Mouse (Mus musculus) heart, embryonic 10.5 days (tissue): Measurements from ENCODE around the gene Spaca4. TPM values are rescaled to one million over a fixed set of nuclear protein-coding genes. Genes with fewer than 3 reads are reported as not detected.

Experiments used
- DNase-seq: peaks from one replicate; pipeline ENCODE4 v3.0.0-alpha.2; 2017; ENCODE audit warnings: low spot score
- H3K27ac ChIP-seq: fragments of 300-500 bp; sonication (generic); 2 replicates; pipeline ENCODE4 v1.5.1; 2016; ENCODE audit warnings: mild to moderate bottlenecking
- H3K27me3 ChIP-seq: fragments of 300-500 bp; sonication (generic); 2 replicates; pipeline ENCODE4 v1.6.1; 2016; ENCODE audit warnings: mild to moderate bottlenecking; ENCODE audit not compliant: poor library complexity, insufficient read depth, severe bottlenecking
- H3K36me3 ChIP-seq: fragments of 300-500 bp; sonication (generic); 2 replicates; pipeline ENCODE4 v1.6.1; 2016; ENCODE audit warnings: mild to moderate bottlenecking, moderate library complexity
- H3K4me1 ChIP-seq: fragments of 300-500 bp; sonication (generic); 2 replicates; pipeline ENCODE4 v1.6.1; 2016; ENCODE audit warnings: mild to moderate bottlenecking
- H3K4me3 ChIP-seq: fragments of 300-500 bp; sonication (generic); 2 replicates; pipeline ENCODE4 v1.5.1; 2016; ENCODE audit warnings: mild to moderate bottlenecking, moderate library complexity
- H3K9me3 ChIP-seq: fragments of 300-500 bp; sonication (generic); 2 replicates; pipeline ENCODE4 v1.6.1; 2016; ENCODE audit warnings: mild to moderate bottlenecking, moderate library complexity
- WGBS: fragments of 180-500 bp; shearing (Covaris S2); methylation state at CpG from one replicate; pipeline ENCODE4 v1.1.7; 2016; 5-methylcytosine and 5-hydroxymethylcytosine counted together
- polyA plus RNA-seq: library from polyadenylated mRNA; unstranded; fragments of >200 nt; fragmentation: Nextera tagmentation; extraction: Ambion mirVana; gene quantifications from 2 replicates; pipeline ENCODE4 v1.2.1, GENCODE M21; 2016

The Spaca4 gene
- polyA plus RNA-seq, 1 experiment from 2014 or later = not detected

DNA sequence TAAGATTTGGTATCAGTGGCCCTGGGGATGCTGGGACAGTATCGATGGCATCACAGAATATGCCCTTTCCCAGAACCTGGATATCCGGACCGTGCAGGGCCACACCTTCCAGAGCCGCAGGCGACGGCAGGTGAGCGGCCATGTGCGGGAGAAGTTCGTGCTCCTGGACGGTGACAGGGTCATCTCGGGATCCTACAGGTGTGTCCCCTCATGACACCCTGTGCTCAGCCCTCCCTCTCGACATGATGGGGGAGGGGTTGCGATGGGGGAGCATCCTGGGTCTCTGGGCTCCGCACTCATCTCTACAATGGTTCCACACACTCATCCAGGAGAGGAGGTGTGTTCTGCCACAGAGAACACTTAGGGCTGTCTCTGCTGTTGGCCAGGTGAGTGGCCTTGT, 1.8 kb downstream of the Spaca4 start:
- Histone ChIP-seq H3K27me3 (no peaks in the 10 kb centered on the region), H3K4me3 (no peak overlapping the region), H3K36me3 (peaks cover 92% of the 10 kb centered on the region), H3K27ac (no peak overlapping the region), H3K9me3 (no peaks in the 10 kb centered on the region), H3K4me1 (peaks cover 38% of the 10 kb centered on the region)
- DNase-seq = no peak
- 94% methylated on average over 14 of the region's 14 CpGs for WGBS

DNA sequence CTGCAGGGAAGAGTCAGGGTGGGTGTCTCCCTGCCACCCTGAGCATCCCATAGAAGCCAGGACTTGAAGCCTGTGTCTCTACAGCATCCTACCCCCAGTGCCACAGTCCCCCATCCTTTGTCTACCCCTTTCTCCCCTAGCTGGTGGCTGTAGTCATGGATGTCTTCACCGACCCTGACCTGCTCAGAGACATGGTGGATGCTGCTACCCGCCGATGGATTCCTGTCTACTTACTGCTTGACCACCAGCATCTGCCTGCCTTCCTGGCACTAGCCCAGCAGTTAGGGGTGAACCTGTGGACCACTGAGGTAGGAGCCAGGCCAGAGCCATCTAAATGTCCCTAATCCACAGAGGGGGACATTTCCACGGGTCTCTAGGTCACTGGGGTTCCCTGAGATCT, 2.3 kb downstream of the Spaca4 start:
- Histone ChIP-seq H3K9me3 (no peaks in the 10 kb centered on the region), H3K27me3 (no peaks in the 10 kb centered on the region), H3K4me3 (no peak overlapping the region), H3K36me3 (peaks cover 90% of the 10 kb centered on the region), H3K4me1 (peaks cover 40% of the 10 kb centered on the region), H3K27ac (no peak overlapping the region)
- DNase-seq = no peak
- WGBS = 86% methylated on average over 4 of the region's 4 CpGs

DNA sequence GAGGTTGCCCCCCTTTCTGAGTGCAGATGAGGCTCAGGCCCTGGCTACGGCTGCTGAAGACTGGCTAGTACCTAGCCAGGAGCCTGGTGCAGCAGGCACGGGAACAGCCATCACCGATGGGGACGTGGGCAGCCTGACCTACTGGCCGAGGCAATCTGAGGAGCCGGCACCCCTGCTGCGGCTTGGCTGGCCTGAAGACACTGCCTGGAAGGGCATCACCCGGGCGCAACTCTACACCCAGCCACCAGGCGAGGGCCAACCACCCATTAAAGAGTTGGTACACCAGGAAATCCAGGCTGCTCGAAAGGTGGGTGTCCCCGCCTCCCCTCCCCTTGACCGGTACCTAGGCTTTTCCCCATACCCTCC, 3.3 kb downstream of the Spaca4 start:
- peaks cover 85% of the 10 kb centered on the region for H3K36me3 ChIP-seq
- H3K9me3 ChIP-seq = no peaks in the 10 kb centered on the region
- H3K4me1 ChIP-seq = peaks cover 40% of the 10 kb centered on the region
- no peaks in the 10 kb centered on the region for H3K27me3 ChIP-seq
- 0 out of 2 replicates have a peak overlapping the region, but pooled peaks have one; percentile 15 for H3K4me3 ChIP-seq
- WGBS = 71% methylated on average over 13 of the region's 13 CpGs
- peak overlapping the region; percentile 42; the same call in 1 of the 2 replicates for H3K27ac ChIP-seq
- DNase-seq = no peak

DNA sequence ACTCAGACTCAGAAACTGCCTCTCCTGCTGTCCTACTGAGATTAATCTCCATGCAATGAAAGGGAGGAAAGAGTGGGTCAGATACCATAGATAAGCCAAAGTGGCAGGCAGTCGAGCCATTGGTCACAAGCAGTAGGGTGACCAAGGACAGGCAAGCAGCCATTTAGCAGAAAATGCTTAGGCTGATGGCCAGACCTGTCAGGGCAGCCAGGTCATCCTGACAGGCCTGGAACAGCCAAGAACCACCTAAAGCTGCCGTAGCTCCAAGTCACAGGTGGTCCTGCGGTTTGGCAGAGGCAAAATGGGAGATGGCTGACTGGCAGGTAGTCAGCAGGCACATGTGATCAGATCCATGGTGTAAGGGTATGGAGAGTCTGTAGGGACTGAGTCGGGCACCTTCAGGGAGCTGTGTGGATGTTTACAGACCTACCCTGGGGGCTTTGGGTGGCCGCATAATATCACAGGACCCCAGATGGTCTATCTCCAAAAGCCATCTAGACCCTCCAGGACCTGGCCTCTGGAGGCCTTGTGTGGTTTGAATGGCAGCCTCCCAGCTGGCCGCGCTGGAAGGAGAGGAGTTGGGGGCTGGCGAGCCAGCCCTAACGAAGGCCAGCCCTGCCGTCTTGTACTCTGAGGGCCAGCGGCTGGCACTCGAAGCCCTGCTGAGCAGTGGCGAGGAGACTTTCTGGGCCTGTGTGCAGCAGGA, 3.8 kb downstream of the Spaca4 start:
- Histone ChIP-seq H3K36me3 (peaks cover 81% of the 10 kb centered on the region), H3K4me1 (peaks cover 43% of the 10 kb centered on the region), H3K4me3 (0 out of 2 replicates have a peak overlapping the region, but pooled peaks have one; percentile 15), H3K27me3 (no peaks in the 10 kb centered on the region), H3K9me3 (no peaks in the 10 kb centered on the region), H3K27ac (peak overlapping the region; percentile 42; the same call in 1 of the 2 replicates)
- DNase-seq = no peak
- 73% methylated on average over 13 of the region's 13 CpGs for WGBS

DNA sequence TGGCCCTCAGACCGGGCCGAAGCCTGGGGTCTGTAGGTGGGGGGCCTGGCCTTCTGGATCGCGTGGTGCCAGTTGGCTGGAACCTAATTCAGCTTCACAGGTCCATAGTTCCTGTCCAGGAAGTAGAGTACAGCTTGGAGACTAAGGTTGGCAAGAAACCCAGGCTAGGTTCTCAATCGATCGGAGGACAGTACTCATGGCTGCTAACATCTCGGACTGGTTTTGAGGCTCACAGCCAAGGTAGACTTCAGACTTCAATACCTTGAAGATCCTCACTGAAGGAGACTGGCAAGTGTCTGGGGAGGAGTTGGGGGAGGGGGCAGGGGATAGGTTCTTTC, 4.4 kb downstream of the Spaca4 start:
- Histone ChIP-seq H3K4me3 (no peak overlapping the region), H3K4me1 (peaks cover 46% of the 10 kb centered on the region), H3K36me3 (peaks cover 75% of the 10 kb centered on the region), H3K27me3 (no peaks in the 10 kb centered on the region), H3K9me3 (no peaks in the 10 kb centered on the region), H3K27ac (no peak overlapping the region)
- no peak for DNase-seq
- 79% methylated on average over 7 of the region's 7 CpGs for WGBS

DNA sequence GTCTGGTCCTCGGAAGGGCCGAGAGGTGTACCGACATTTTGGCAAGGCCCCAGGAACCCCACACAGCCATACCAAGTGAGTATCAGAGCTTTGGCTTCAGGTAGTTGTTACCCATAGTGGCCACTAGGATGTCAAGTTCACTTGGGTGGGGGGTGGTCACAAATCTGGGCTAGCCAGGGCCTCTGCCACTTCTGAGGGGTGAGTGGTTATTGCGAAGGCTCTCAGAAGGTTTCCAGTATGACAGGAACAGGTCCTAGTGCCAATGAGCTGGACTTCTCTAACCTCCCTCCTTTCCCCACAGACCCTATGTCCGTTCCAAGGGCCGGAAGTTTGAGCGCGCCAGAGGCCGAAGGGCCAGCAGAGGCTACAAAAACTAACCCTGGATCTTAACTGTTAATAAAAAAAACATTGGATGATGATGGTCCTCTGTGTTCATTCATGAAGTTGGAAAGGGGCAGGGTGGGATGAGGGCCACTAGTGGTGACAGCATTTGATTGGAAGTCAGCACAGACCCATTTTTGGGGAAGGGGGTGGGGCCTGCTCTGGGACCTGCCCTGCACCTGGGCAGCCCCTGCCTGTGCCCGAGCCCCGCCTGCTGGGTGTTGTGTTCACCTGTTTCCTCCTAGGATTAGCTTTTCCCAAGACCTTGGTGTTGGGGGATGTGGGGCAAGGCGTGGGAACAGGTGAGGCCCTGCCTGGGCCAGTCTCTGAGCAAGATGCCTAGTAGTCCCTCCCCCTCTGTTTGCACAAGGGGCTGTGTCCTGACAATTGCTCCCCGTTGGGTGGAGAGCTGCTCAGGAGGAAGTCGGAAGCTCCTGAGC, 5.0 kb downstream of the Spaca4 start, which contains the start of gene Fam83e:
TSS of gene Fam83e (plus strand) at position 800 of the 821 bp plus-strand sequence.
- Histone ChIP-seq H3K4me1 (peaks cover 52% of the 10 kb centered on the region), H3K9me3 (no peaks in the 10 kb centered on the region), H3K36me3 (peaks cover 69% of the 10 kb centered on the region), H3K4me3 (peak within 1 kb of the TSS; percentile 99; the same call in 1 of the 2 replicates), H3K27ac (peak within 1 kb of the TSS; percentile 42; the same call in 1 of the 2 replicates), H3K27me3 (no peaks in the 10 kb centered on the region)
- 84% methylated on average over 14 of the region's 14 CpGs for WGBS
- no peak for DNase-seq

DNA sequence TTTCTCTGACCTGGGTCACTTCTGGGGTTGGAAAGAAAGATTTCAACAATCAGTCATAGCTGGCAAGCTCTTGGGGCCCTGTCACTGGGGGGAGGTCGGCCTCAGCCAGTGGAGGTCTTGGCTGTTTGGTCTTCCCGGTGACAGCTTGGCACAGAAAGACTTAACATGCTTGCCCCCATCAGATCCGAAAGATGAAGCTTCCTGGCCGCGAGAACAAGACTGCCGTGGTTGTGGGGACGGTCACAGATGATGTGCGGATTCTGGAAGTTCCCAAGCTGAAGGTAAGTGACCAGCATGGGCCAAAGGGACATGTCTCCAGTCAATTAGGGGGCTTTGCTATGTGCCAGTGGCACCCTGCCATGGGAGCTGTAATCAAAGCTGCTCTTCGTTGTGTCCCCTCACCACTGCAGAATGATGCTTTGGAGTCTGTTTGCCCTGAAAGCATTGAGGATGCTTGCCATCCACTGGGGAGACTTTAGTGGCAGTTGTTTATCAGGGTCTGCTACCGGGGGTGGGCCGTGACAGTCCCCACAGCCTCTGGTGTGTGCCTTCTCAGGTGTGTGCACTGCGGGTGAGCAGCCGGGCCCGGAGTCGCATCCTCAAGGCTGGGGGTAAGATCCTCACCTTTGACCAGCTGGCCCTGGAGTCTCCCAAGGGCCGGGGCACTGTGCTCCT, 5.7 kb downstream of the Spaca4 start:
- Histone ChIP-seq H3K9me3 (no peaks in the 10 kb centered on the region), H3K4me1 (peaks cover 56% of the 10 kb centered on the region), H3K27ac (no peak overlapping the region), H3K27me3 (no peaks in the 10 kb centered on the region), H3K4me3 (peak overlapping the region; percentile 99), H3K36me3 (peaks cover 61% of the 10 kb centered on the region)
- 93% methylated on average over 16 of the region's 16 CpGs for WGBS
- no peak for DNase-seq

DNA sequence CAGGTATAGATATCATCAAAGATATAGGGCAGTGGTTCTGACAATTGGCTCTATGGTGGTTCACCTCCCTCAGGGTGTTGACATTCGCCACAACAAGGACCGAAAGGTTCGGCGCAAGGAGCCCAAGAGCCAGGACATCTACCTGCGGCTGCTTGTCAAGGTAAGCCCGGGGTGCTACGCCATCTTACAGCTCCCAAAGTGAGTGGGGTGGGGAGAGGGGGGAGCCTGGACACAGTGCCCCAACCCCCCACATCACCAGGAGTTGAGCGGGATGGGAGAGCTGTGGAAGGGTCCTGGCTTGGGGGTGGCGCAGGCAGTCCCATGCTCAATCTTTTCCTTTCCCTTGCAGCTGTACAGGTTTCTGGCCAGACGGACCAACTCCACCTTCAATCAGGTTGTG, 6.4 kb downstream of the Spaca4 start:
- Histone ChIP-seq H3K36me3 (peaks cover 54% of the 10 kb centered on the region), H3K27ac (peak overlapping the region; percentile 98)

DNA sequence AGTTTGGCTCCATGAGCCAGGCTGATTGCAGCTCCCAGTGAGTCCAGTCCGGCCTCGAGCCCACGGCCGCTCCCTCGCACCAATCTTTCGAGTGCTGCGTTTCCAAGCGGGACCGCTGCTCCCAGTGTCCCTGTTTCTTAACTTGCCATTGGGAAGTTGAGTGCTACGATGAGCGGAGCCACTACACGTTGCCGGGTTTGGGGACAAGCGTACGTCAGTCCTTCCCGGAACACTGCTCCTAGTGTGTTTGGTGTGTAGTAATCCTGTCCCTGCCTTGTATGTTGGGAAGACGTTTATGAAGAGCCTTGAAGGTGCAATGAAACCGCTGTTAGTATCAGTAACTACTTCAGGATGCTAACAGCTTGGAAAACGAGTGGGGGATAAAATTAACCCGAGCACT, 7.3 kb downstream of the Spaca4 start:
- Histone ChIP-seq H3K9me3 (no peaks in the 10 kb centered on the region), H3K27ac (peak overlapping the region; percentile 98), H3K4me1 (peaks cover 67% of the 10 kb centered on the region), H3K36me3 (peaks cover 50% of the 10 kb centered on the region), H3K4me3 (peak overlapping the region; percentile 99), H3K27me3 (no peaks in the 10 kb centered on the region)
- DNase-seq = no peak
- under 1% methylated on average over 20 of the region's 20 CpGs for WGBS

More for the DNA sequence above, 6.4 kb downstream of the Spaca4 start:
- Histone ChIP-seq H3K4me1 (peaks cover 63% of the 10 kb centered on the region), H3K4me3 (peak overlapping the region; percentile 99), H3K27me3 (no peaks in the 10 kb centered on the region), H3K9me3 (no peaks in the 10 kb centered on the region)
- DNase-seq = no peak
- 87% methylated on average over 10 of the region's 10 CpGs for WGBS

DNA sequence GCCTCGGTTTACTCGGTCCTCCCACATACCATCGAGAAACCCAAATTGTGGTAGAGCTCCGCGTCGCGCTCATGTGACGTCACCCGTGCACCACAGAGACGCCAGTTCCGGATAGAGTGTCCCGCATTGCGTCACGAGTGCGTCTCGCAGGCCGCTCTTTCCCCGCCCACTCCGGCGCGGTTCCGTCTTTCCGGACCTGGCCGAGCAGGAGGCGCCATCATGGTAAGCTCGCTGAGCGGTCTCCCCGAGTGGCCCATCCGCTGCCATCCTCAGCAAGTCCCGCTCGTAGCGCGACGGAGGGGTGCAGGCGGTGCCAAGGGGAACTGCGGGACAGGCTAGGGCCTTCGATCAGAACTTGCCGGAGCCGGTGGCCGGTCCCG, 7.7 kb downstream of the Spaca4 start, which contains the start of gene Sphk2:
TSS of gene Sphk2 (minus strand) at position 85 of the 380 bp plus-strand sequence.
- peaks cover 67% of the 10 kb centered on the region for H3K4me1 ChIP-seq
- H3K36me3 ChIP-seq = peaks cover 50% of the 10 kb centered on the region
- under 1% methylated on average over 41 of the region's 41 CpGs for WGBS

DNA sequence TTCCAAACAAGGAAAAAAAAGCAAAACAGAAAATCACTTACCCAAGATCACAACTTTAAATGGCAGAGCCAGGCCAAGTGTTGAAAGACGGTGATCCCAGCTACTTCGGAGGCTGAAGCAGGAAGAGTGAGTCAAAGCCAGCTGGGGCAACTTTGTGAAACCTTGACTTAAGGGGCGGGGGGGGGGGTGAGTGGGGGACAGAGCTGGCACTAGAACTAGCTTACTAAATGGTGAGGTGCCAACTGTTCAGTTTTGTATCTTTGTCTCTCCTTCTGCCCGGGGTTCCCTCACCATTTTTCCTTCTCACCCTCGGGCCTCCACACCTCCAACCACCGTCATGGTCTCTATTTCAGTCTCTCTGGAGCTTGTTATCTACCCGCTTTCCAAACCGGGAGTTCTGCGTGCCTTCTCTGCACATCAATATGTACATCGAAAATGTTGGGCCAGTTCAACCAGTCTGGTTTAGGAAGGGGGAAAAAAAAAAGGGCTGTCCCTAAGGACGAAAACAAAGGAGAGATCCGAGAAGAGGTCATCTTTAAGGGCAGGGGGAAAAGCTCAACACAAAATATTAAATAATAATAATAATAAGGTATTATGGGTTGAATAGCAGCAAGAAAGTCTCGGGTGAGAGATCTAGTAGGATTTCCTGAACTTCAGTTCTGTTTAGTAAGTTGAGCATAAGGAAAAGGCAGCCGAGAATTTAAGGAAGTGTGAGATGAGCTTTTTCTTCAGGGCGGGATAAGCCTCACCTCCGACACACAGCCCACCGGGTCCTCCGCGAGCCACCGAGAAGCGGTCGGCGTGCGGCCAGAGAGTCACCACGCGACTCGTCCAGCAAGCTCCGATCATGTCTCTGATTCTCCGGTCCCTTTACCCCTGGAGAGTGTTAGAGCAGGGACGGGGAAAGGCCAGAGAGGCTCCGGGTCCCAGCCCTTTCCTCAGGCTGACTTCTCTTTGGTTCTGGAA, 8.4 kb downstream of the Spaca4 start:
- WGBS = 9% methylated on average over 31 of the region's 31 CpGs
- Histone ChIP-seq H3K4me1 (peaks cover 63% of the 10 kb centered on the region), H3K4me3 (peak overlapping the region; percentile 99), H3K36me3 (peaks cover 50% of the 10 kb centered on the region), H3K27me3 (no peaks in the 10 kb centered on the region), H3K27ac (peak overlapping the region; percentile 98), H3K9me3 (no peaks in the 10 kb centered on the region)
- no peak for DNase-seq

More for the DNA sequence above, 7.7 kb downstream of the Spaca4 start, which contains the start of gene Sphk2:
- peak within 1 kb of the TSS; percentile 99 for H3K4me3 ChIP-seq
- H3K27me3 ChIP-seq = no peaks in the 10 kb centered on the region
- peak; percentile 98 for DNase-seq
- no peaks in the 10 kb centered on the region for H3K9me3 ChIP-seq
- H3K27ac ChIP-seq = peak within 1 kb of the TSS; percentile 98

DNA sequence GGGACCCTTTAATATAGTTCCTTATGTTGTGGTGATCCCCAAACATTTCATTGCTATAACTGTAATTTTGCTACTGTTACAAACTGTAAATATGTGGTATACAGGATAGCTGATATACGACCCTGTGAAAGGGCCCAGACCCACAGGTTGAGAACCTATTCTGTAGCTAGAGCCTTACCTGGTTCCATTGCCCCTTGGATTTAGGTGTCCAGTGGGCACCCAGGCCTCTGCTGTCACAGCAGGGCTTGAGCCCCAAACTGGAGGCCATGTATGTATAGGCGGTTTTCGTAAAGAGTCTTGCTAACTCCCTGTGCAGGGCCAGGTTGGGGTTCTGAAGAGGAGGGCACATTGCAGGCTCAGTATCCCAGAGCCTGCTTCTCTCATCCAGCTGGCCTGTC, 9.2 kb downstream of the Spaca4 start:
- H3K36me3 ChIP-seq = peaks cover 50% of the 10 kb centered on the region
- no peak for DNase-seq
- H3K27ac ChIP-seq = peak overlapping the region; percentile 98; the same call in 1 of the 2 replicates
- peaks cover 55% of the 10 kb centered on the region for H3K4me1 ChIP-seq
- H3K9me3 ChIP-seq = no peaks in the 10 kb centered on the region
- peak overlapping the region; percentile 99 for H3K4me3 ChIP-seq
- no peaks in the 10 kb centered on the region for H3K27me3 ChIP-seq
- WGBS = 84% methylated on average over 3 of the region's 3 CpGs
